Mouse (Mus musculus) CH12.LX (cell line): Measurements from ENCODE around the gene Gm17332. TPM values are rescaled to one million over a fixed set of nuclear protein-coding genes. Genes with fewer than 3 reads are reported as not detected.

Experiments used
- polyA plus RNA-seq: library from polyadenylated mRNA; unstranded; fragments of >175 nt; gene quantifications from 2 replicates; pipeline ENCODE4 v1.2.1, GENCODE M21; 2012; ENCODE audit warnings: low read depth; ENCODE audit not compliant: insufficient read length
- total RNA-seq, 2 experiments: library from RNA; depleted of rRNA; stranded (reverse); fragments of 300-350 nt in 1 of 2; fragments of >200 nt in 1 of 2; gene quantifications; 2 replicates each; pipeline ENCODE4 v1.2.3; 2012 to 2014

Gm17332 gene
- total and polyA plus RNA-seq, 3 experiments = not detected

Other genes starting within 250 kb of the Gm17332 start
- gene Erlec1, start 228.1 kb downstream of the Gm17332 start, total RNA-seq (2012; rRNA removed) = 11.7 and 16.7 TPM in 2 replicates
- 24.5 and 27.9 TPM in 2 replicates for gene Erlec1, start 228.1 kb downstream of the Gm17332 start, total RNA-seq (2014; rRNA removed)
- gene Erlec1, start 228.1 kb downstream of the Gm17332 start, polyA plus RNA-seq = 49.6 and 52.3 TPM in 2 replicates
- gene Chac2, start 196.1 kb downstream of the Gm17332 start, total RNA-seq (2012; rRNA removed) = 8.7 and 11.0 TPM in 2 replicates
- 25.0 and 26.9 TPM in 2 replicates for gene Chac2, start 196.1 kb downstream of the Gm17332 start, total RNA-seq (2014; rRNA removed)
- 9.2 and 9.6 TPM in 2 replicates for gene Chac2, start 196.1 kb downstream of the Gm17332 start, polyA plus RNA-seq
- not detected in 2 replicates for gene Stc2, start 187.6 kb upstream of the Gm17332 start, total RNA-seq (2012; rRNA removed)
- not detected in 2 replicates for gene Stc2, start 187.6 kb upstream of the Gm17332 start, total RNA-seq (2014; rRNA removed)
- not detected in 2 replicates for gene Stc2, start 187.6 kb upstream of the Gm17332 start, polyA plus RNA-seq